Mouse (Mus musculus): ENCODE results near the gene Tshb. TPM values are rescaled to one million over a fixed set of nuclear protein-coding genes. Genes with fewer than 3 reads are reported as not detected.
A peak's percentile ranks its signal among the peaks of the same experiment; 100 is the strongest.

The Tshb gene
- polyA plus RNA-seq, 1 experiment from 2014 or later: 0.05 TPM

- Histone ChIP-seq H3K4me3 (replicated peaks) (peak overlapping the region; percentile 74), H3K27me3 (peaks cover 19% of the 10 kb centered on the region), H3K36me3 (no peaks in the 10 kb centered on the region), H3K4me1 (peaks cover 38% of the 10 kb centered on the region), H3K27ac (no peak overlapping the region), H3K4me2 (peak overlapping the region; percentile 95), H3K9me3 (replicated peaks) (no peaks in the 10 kb centered on the region), H3K9ac (no peak overlapping the region)
- 65% methylated on average over 6 of the region's 6 CpGs for WGBS
- ATAC-seq (replicated peaks; ENCODE audit: low FRiP score): no peak
These were observed 46.9 kb downstream of the Tshb start for GRCm38 (mm10) chr3:102735638-102736037.

- ATAC-seq (replicated peaks; ENCODE audit: low FRiP score): peak; percentile 68
- H3K4me1 ChIP-seq: peaks cover 38% of the 10 kb centered on the region
- H3K9me3 ChIP-seq (replicated peaks): no peaks in the 10 kb centered on the region
- peak overlapping the region; percentile 95 for H3K4me2 ChIP-seq
- under 1% methylated on average over 33 of the region's 33 CpGs for WGBS
- H3K4me3 ChIP-seq (replicated peaks): peak overlapping the region; percentile 74
- peak overlapping the region; percentile 58 for H3K9ac ChIP-seq
- H3K36me3 ChIP-seq: no peaks in the 10 kb centered on the region
- peaks cover 19% of the 10 kb centered on the region for H3K27me3 ChIP-seq
- H3K27ac ChIP-seq: peak overlapping the region; percentile 34; the same call in 1 of the 2 replicates
These were observed 47.4 kb downstream of the Tshb start for GRCm38 (mm10) chr3:102735031-102735558.

DNA sequence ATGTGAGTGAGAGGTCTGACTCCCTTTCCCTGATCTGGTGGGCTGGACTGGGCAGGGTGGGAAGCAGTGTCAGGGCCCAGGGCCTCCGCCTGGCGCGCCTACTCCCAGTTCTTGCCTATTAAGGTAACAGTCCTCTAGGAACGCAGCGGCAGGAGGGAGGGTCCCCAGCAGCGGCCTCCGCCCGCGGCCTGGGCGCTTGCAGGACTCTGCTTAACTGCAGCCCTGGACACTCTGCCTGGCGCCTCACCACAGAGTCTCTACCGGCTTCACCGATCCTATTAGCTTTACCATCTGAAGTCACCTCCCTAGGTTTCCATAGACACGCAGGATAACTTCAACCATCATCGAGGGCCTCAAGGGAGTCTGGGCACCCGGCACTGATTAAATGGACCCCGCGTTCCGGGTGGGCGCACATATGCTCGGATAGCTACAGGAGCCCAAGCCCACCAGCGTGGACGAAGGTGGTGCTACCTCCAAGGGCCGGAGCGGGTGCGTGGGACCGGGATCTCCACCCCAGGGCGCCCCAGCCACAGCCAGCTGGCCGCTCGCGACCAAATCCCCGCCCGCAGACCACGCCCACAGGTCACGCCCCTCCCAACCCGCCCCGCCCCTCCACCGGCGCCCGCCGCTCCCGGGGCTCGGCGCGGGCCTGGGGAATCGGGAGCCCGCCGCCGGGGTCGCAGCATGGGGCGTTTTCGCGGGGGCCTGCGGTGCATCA lies 48.0 kb downstream of the Tshb start, which contains the start of gene Tspan2:
Tspan2 (plus strand) TSS at position 217 of the 718 bp plus-strand sequence.
- Histone ChIP-seq H3K9ac (peak within 1 kb of the TSS; percentile 58), H3K4me3 (replicated peaks) (peak within 1 kb of the TSS; percentile 74), H3K27ac (peak within 1 kb of the TSS; percentile 34; the same call in 1 of the 2 replicates), H3K36me3 (no peaks in the 10 kb centered on the region), H3K27me3 (peaks cover 19% of the 10 kb centered on the region), H3K9me3 (replicated peaks) (no peaks in the 10 kb centered on the region), H3K4me2 (peak within 1 kb of the TSS; percentile 95), H3K4me1 (peaks cover 38% of the 10 kb centered on the region)
- ATAC-seq (replicated peaks; ENCODE audit: low FRiP score): peak; percentile 78
- WGBS: under 1% methylated on average over 46 of the region's 54 CpGs

DNA sequence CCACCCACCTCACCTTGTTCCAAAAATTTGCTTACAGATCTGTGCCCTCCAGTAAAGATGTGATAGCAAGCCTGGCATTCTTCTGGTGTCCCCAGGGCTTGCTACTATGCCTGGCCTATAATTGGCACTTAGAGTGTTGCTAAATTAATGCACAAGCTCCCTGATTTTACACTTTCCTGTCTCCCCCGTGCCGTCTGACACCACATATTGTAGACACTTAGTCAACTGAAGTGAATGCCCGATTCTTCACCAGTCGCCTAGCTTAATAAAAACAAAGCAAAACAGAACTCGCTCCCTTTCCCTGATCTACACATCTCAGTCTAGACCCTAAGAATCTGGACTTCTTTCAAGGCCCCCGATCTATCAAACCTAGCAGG lies 48.6 kb downstream of the Tshb start:
- H3K27me3 ChIP-seq: peaks cover 19% of the 10 kb centered on the region
- peak overlapping the region; percentile 34; the same call in 1 of the 2 replicates for H3K27ac ChIP-seq
- H3K9ac ChIP-seq: peak overlapping the region; percentile 58
- H3K4me2 ChIP-seq: peak overlapping the region; percentile 95
- no peaks in the 10 kb centered on the region for H3K36me3 ChIP-seq
- 28% methylated on average over 6 of the region's 6 CpGs for WGBS
- H3K4me3 ChIP-seq (replicated peaks): peak overlapping the region; percentile 74
- no peaks in the 10 kb centered on the region for H3K9me3 ChIP-seq (replicated peaks)
- no peak for ATAC-seq (replicated peaks; ENCODE audit: low FRiP score)
- peaks cover 38% of the 10 kb centered on the region for H3K4me1 ChIP-seq

- Histone ChIP-seq H3K27ac (no peak overlapping the region), H3K9me3 (replicated peaks) (no peaks in the 10 kb centered on the region), H3K4me2 (no peak overlapping the region), H3K36me3 (no peaks in the 10 kb centered on the region), H3K27me3 (peaks cover 19% of the 10 kb centered on the region), H3K4me3 (replicated peaks) (no peak overlapping the region), H3K9ac (no peak overlapping the region), H3K4me1 (peaks cover 35% of the 10 kb centered on the region)
- WGBS: 89% methylated on average over 3 of the region's 3 CpGs
- no peak for ATAC-seq (replicated peaks; ENCODE audit: low FRiP score)
These were observed 49.5 kb downstream of the Tshb start for GRCm38 (mm10) chr3:102733050-102733449.

GRCm38 (mm10) chr3:102732619-102733018 lies 49.9 kb downstream of the Tshb start:
- Histone ChIP-seq H3K27me3 (peaks cover 19% of the 10 kb centered on the region), H3K9me3 (replicated peaks) (no peaks in the 10 kb centered on the region), H3K4me1 (peaks cover 31% of the 10 kb centered on the region), H3K4me2 (no peak overlapping the region), H3K4me3 (replicated peaks) (no peak overlapping the region), H3K36me3 (no peaks in the 10 kb centered on the region), H3K9ac (no peak overlapping the region), H3K27ac (no peak overlapping the region)
- WGBS: 84% methylated on average over 4 of the region's 4 CpGs
- no peak for ATAC-seq (replicated peaks; ENCODE audit: low FRiP score)

- H3K27me3 ChIP-seq: peaks cover 14% of the 10 kb centered on the region
- WGBS: 74% methylated on average over 3 of the region's 3 CpGs
- H3K4me3 ChIP-seq (replicated peaks): no peak overlapping the region
- no peak overlapping the region for H3K4me2 ChIP-seq
- no peak overlapping the region for H3K9ac ChIP-seq
- no peaks in the 10 kb centered on the region for H3K9me3 ChIP-seq (replicated peaks)
- no peak overlapping the region for H3K27ac ChIP-seq
- no peaks in the 10 kb centered on the region for H3K36me3 ChIP-seq
- ATAC-seq (replicated peaks; ENCODE audit: low FRiP score): no peak
- peaks cover 20% of the 10 kb centered on the region for H3K4me1 ChIP-seq
These were observed 51.4 kb downstream of the Tshb start for GRCm38 (mm10) chr3:102731112-102731511.

- no peak overlapping the region for H3K4me3 ChIP-seq (replicated peaks)
- no peak for ATAC-seq (replicated peaks; ENCODE audit: low FRiP score)
- peaks cover 7% of the 10 kb centered on the region for H3K4me1 ChIP-seq
- 54% methylated on average over 5 of the region's 5 CpGs for WGBS
- H3K27me3 ChIP-seq: no peaks in the 10 kb centered on the region; the same call in 1 of the 2 replicates
- H3K27ac ChIP-seq: no peak overlapping the region
- no peaks in the 10 kb centered on the region for H3K9me3 ChIP-seq (replicated peaks)
- H3K9ac ChIP-seq: no peak overlapping the region
- no peaks in the 10 kb centered on the region for H3K36me3 ChIP-seq
- no peak overlapping the region for H3K4me2 ChIP-seq
These were observed 53.1 kb downstream of the Tshb start for GRCm38 (mm10) chr3:102729416-102729815.

Other genes with a start within 250 kb of the Tshb start
- gene Tspan2, start 48.2 kb downstream of the Tshb start, polyA plus RNA-seq (2015; fragmentation: Nextera tagmentation; extraction: Ambion mirVana): 7.4 and 9.1 TPM in 2 replicates
- gene Sycp1, start 153.4 kb upstream of the Tshb start, polyA plus RNA-seq (2015; fragmentation: Nextera tagmentation; extraction: Ambion mirVana): 0.14 TPM in 1 of 2 replicates, not detected in the other
- 0.12 and 0.13 TPM in 2 replicates for gene Nr1h5, start 181.4 kb upstream of the Tshb start, polyA plus RNA-seq (2015; fragmentation: Nextera tagmentation; extraction: Ambion mirVana)
- gene Sike1, start 213.0 kb upstream of the Tshb start, polyA plus RNA-seq (2015; fragmentation: Nextera tagmentation; extraction: Ambion mirVana): 57.0 and 57.6 TPM in 2 replicates
- gene Csde1, start 237.7 kb upstream of the Tshb start, polyA plus RNA-seq (2015; fragmentation: Nextera tagmentation; extraction: Ambion mirVana): 358 and 362 TPM in 2 replicates

Measured in kidney, embryonic 15.5 days (tissue).